15 mouse cellular contexts compared by ENCODE assay signal in the genomic region with DNA sequence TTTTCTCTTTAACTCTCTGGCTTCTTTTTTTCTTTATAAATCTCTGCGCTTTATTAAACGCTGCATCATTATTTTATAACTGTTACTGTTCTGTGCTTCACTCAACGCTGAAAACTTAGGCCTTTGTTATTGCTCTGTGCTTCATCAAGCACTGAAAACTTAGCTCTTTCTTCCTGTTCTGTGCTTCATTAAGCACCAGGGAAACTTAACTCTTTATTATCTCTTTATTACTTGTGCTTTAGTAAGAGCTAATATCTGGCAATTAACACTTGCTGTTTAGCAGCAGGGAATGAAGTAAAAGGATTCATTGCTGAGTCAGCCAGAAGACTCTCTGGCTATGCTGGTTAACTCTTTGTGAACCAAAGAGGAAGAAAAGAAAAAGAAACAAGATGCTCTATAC. TPM values are rescaled to one million over a fixed set of nuclear protein-coding genes. Genes with fewer than 3 reads are reported as not detected.
DNase-seq lines count a peak whose midpoint lies in the region; ATAC-seq and TF ChIP-seq lines count a peak whose summit lies in the region.
"Had no signal": no experiment of that assay in that cellular context is flagged by ENCODE, and none has a peak within 500 bp of the region (broad histone marks: within the 10 kb centered on the region; RNA-seq: fewer than 3 reads in every experiment).

No protein-coding gene starts in this region.

- H3K4me2 ChIP-seq in embryonic facial prominence, embryonic 12.5 days (replicated peaks), result no peak overlapping the region
- H3K4me2 ChIP-seq in forebrain, postnatal 0 days (ENCODE audit: low read depth), result no peak overlapping the region

- no peaks in the 10 kb centered on the region for H3K27me3 ChIP-seq in embryonic facial prominence, embryonic 12.5 days
- H3K27me3 ChIP-seq in embryonic facial prominence, embryonic 10.5 days (replicated peaks; ENCODE audit: low read depth, poor library complexity, severe bottlenecking), result no peaks in the 10 kb centered on the region
- H3K27me3 ChIP-seq in forebrain, postnatal 0 days (ENCODE audit: insufficient read depth, low read length), result no peaks in the 10 kb centered on the region
- H3K27me3 ChIP-seq: CH12.LX had no signal

- no peaks in the 10 kb centered on the region for H3K36me3 ChIP-seq in embryonic facial prominence, embryonic 12.5 days
- no peaks in the 10 kb centered on the region for H3K36me3 ChIP-seq in embryonic facial prominence, embryonic 10.5 days (replicated peaks)
- H3K36me3 ChIP-seq in forebrain, postnatal 0 days (ENCODE audit: insufficient read depth), result no peaks in the 10 kb centered on the region

- H3K9ac ChIP-seq in embryonic facial prominence, embryonic 12.5 days, result no peak overlapping the region
- H3K9ac ChIP-seq in forebrain, postnatal 0 days, result no peak overlapping the region
- H3K9ac ChIP-seq: liver, embryonic 14.5 days had no signal

- no peaks in the 10 kb centered on the region for H3K9me3 ChIP-seq in embryonic facial prominence, embryonic 12.5 days
- no peaks in the 10 kb centered on the region for H3K9me3 ChIP-seq in embryonic facial prominence, embryonic 10.5 days
- no peaks in the 10 kb centered on the region for H3K9me3 ChIP-seq in forebrain, postnatal 0 days (ENCODE audit: low read length)

- 0 out of 2 replicates have a peak, but pooled peaks cover 5% of the 10 kb centered on the region for H3K4me1 ChIP-seq in embryonic facial prominence, embryonic 12.5 days
- H3K4me1 ChIP-seq in embryonic facial prominence, embryonic 10.5 days, result peaks cover 5% of the 10 kb centered on the region; the same call in 1 of the 2 replicates
- H3K4me1 ChIP-seq in forebrain, postnatal 0 days (ENCODE audit: insufficient read depth), result 0 out of 2 replicates have a peak, but pooled peaks cover 6% of the 10 kb centered on the region

- no peak for DNase-seq in embryonic facial prominence, embryonic 10.5 days (ENCODE audit: low spot score)
- no peak for DNase-seq in layer of hippocampus, adult 2 months (ENCODE audit: low spot score in 2 of 2)
- no peak for DNase-seq in layer of hippocampus, adult 18-20 months (ENCODE audit: low spot score in 2 of 2)
- DNase-seq in forebrain, postnatal 0 days, result no peak
- DNase-seq in retina, embryonic 14.5 days (ENCODE audit: low spot score), result peak; percentile 11
- no peak for DNase-seq in cerebellum, postnatal 14 days
- DNase-seq: cerebellum, adult 9-11 months; kidney, adult 9 months; lung, postnatal 14 days; spleen, adult 18-20 months had no signal

- peak overlapping the region; percentile 50; the same call in 1 of the 2 replicates for H3K27ac ChIP-seq in embryonic facial prominence, embryonic 12.5 days
- no peak overlapping the region for H3K27ac ChIP-seq in embryonic facial prominence, embryonic 10.5 days (replicated peaks)
- peak overlapping the region; percentile 14; the same call in 1 of the 2 replicates for H3K27ac ChIP-seq in layer of hippocampus, adult 2 months
- H3K27ac ChIP-seq in forebrain, postnatal 0 days (ENCODE audit: low read depth, low read length), result no peak overlapping the region
- H3K27ac ChIP-seq: liver, embryonic 14.5 days had no signal

- no peak for TF ChIP-seq CTCF in layer of hippocampus, adult 2 months (conservative IDR thresholded peaks at IDR 0.05)
- TF ChIP-seq CTCF in forebrain, postnatal 0 days (IDR thresholded peaks at IDR 0.05; ENCODE audit: low read depth), result no peak

- ATAC-seq in embryonic facial prominence, embryonic 12.5 days (ENCODE audit: insufficient number of reproducible peaks, insufficient read depth, low FRiP score, low TSS enrichment), result no peak
- ATAC-seq in forebrain, postnatal 0 days, result peak; percentile 12; the same call in 1 of the 2 replicates
- ATAC-seq in erythroblast, adult 5-6 weeks (replicated peaks; ENCODE audit: low FRiP score, poor library complexity, severe bottlenecking), result no peak

- no peak overlapping the region for H3K4me3 ChIP-seq in embryonic facial prominence, embryonic 12.5 days
- no peak overlapping the region for H3K4me3 ChIP-seq in embryonic facial prominence, embryonic 10.5 days
- no peak overlapping the region for H3K4me3 ChIP-seq in layer of hippocampus, adult 2 months
- H3K4me3 ChIP-seq in forebrain, postnatal 0 days (ENCODE audit: low read depth, low read length), result no peak overlapping the region

- 60% methylated on average over 3 of the region's 3 CpGs for WGBS in embryonic facial prominence, embryonic 12.5 days
- WGBS in embryonic facial prominence, embryonic 10.5 days, result 75% methylated on average over 3 of the region's 3 CpGs
- WGBS in forebrain, postnatal 0 days, result 12% methylated on average over 3 of the region's 3 CpGs

RNA-seq across cellular contexts. Expression of a gene that starts 8.3 kb away (rescaled TPM):
- polyA plus RNA-seq in embryonic facial prominence, embryonic 12.5 days (2016; fragmentation: Nextera tagmentation; extraction: Ambion mirVana), result 7.8 and 8.4 TPM in 2 replicates
- polyA plus RNA-seq in embryonic facial prominence, embryonic 10.5 days (2016; fragmentation: Nextera tagmentation; extraction: Ambion mirVana), result 6.4 and 6.9 TPM in 2 replicates
- 1 to 10 TPM; 6.0 to 6.5 TPM for total RNA-seq in layer of hippocampus, adult 2 months (2021)
- total RNA-seq in layer of hippocampus, adult 18-20 months (2021), result 1 to 10 TPM; 5.0 to 5.1 TPM
- 7.1 and 10.1 TPM in 2 replicates for total RNA-seq in forebrain, postnatal 0 days (2014; rRNA removed)
- 2.5 and 5.3 TPM in 2 replicates for polyA plus RNA-seq in forebrain, postnatal 0 days (2015; fragmentation: Nextera tagmentation; extraction: Ambion mirVana)
- total RNA-seq in erythroblast, adult 5-6 weeks (2015; ENCODE audit: low replicate concordance), result 1.7 TPM in 1 of 2 replicates, not detected in the other
- 0.26 and 0.70 TPM in 2 replicates for total RNA-seq in erythroblast, adult 5-6 weeks (2017; ENCODE audit: low replicate concordance)

RNA-seq across cellular contexts. Expression of a gene that starts 17.2 kb away (rescaled TPM):
- polyA plus RNA-seq in embryonic facial prominence, embryonic 12.5 days (2016; fragmentation: Nextera tagmentation; extraction: Ambion mirVana), result 84.1 and 88.1 TPM in 2 replicates
- 88.2 and 91.3 TPM in 2 replicates for polyA plus RNA-seq in embryonic facial prominence, embryonic 10.5 days (2016; fragmentation: Nextera tagmentation; extraction: Ambion mirVana)
- 100 to 1,000 TPM; 146 to 157 TPM for total RNA-seq in layer of hippocampus, adult 2 months (2021)
- total RNA-seq in layer of hippocampus, adult 18-20 months (2021), result 100 to 1,000 TPM; 173 to 201 TPM
- 68.3 and 93.6 TPM in 2 replicates for total RNA-seq in forebrain, postnatal 0 days (2014; rRNA removed)
- polyA plus RNA-seq in forebrain, postnatal 0 days (2015; fragmentation: Nextera tagmentation; extraction: Ambion mirVana), result 92.1 and 112 TPM in 2 replicates
- total RNA-seq in erythroblast, adult 5-6 weeks (2015; ENCODE audit: low replicate concordance), result 76.7 and 83.4 TPM in 2 replicates
- total RNA-seq in erythroblast, adult 5-6 weeks (2017; ENCODE audit: low replicate concordance), result 16.4 and 24.1 TPM in 2 replicates

RNA-seq across cellular contexts. Expression of a gene that starts 18.5 kb away (rescaled TPM):
- polyA plus RNA-seq in embryonic facial prominence, embryonic 12.5 days (2016; fragmentation: Nextera tagmentation; extraction: Ambion mirVana), result not detected in 2 replicates
- not detected in 2 replicates for polyA plus RNA-seq in embryonic facial prominence, embryonic 10.5 days (2016; fragmentation: Nextera tagmentation; extraction: Ambion mirVana)
- not detected for total RNA-seq in layer of hippocampus, adult 2 months (2021)
- total RNA-seq in layer of hippocampus, adult 18-20 months (2021), result not detected
- not detected in 2 replicates for total RNA-seq in forebrain, postnatal 0 days (2014; rRNA removed)
- polyA plus RNA-seq in forebrain, postnatal 0 days (2015; fragmentation: Nextera tagmentation; extraction: Ambion mirVana), result not detected in 2 replicates
- not detected in 2 replicates for total RNA-seq in erythroblast, adult 5-6 weeks (2015; ENCODE audit: low replicate concordance)
- total RNA-seq in erythroblast, adult 5-6 weeks (2017; ENCODE audit: low replicate concordance), result not detected in 2 replicates
- polyA plus RNA-seq: embryonic facial prominence, embryonic 11.5 days had no signal

RNA-seq across cellular contexts. Expression of a gene that starts 32.2 kb away (rescaled TPM):
- polyA plus RNA-seq in embryonic facial prominence, embryonic 12.5 days (2016; fragmentation: Nextera tagmentation; extraction: Ambion mirVana), result 66.1 and 67.9 TPM in 2 replicates
- polyA plus RNA-seq in embryonic facial prominence, embryonic 10.5 days (2016; fragmentation: Nextera tagmentation; extraction: Ambion mirVana), result 55.8 and 59.1 TPM in 2 replicates
- 10 to 100 TPM; 87.5 to 90.4 TPM for total RNA-seq in layer of hippocampus, adult 2 months (2021)
- 10 to 100 TPM; 85.6 to 85.8 TPM for total RNA-seq in layer of hippocampus, adult 18-20 months (2021)
- total RNA-seq in forebrain, postnatal 0 days (2014; rRNA removed), result 22.2 and 34.2 TPM in 2 replicates
- polyA plus RNA-seq in forebrain, postnatal 0 days (2015; fragmentation: Nextera tagmentation; extraction: Ambion mirVana), result 35.1 and 39.8 TPM in 2 replicates
- total RNA-seq in erythroblast, adult 5-6 weeks (2015; ENCODE audit: low replicate concordance), result 15.5 and 21.9 TPM in 2 replicates
- total RNA-seq in erythroblast, adult 5-6 weeks (2017; ENCODE audit: low replicate concordance), result 6.5 and 11.3 TPM in 2 replicates

RNA-seq across cellular contexts. Expression of a gene that starts 32.2 kb away (rescaled TPM):
- polyA plus RNA-seq in embryonic facial prominence, embryonic 12.5 days (2016; fragmentation: Nextera tagmentation; extraction: Ambion mirVana), result 230 and 238 TPM in 2 replicates
- 252 and 254 TPM in 2 replicates for polyA plus RNA-seq in embryonic facial prominence, embryonic 10.5 days (2016; fragmentation: Nextera tagmentation; extraction: Ambion mirVana)
- total RNA-seq in layer of hippocampus, adult 2 months (2021), result 100 to 1,000 TPM; 306 to 317 TPM
- total RNA-seq in layer of hippocampus, adult 18-20 months (2021), result 100 to 1,000 TPM; 347 to 354 TPM
- total RNA-seq in forebrain, postnatal 0 days (2014; rRNA removed), result 91.5 and 166 TPM in 2 replicates
- 157 and 179 TPM in 2 replicates for polyA plus RNA-seq in forebrain, postnatal 0 days (2015; fragmentation: Nextera tagmentation; extraction: Ambion mirVana)
- 50.3 and 53.9 TPM in 2 replicates for total RNA-seq in erythroblast, adult 5-6 weeks (2015; ENCODE audit: low replicate concordance)
- 49.2 and 54.2 TPM in 2 replicates for total RNA-seq in erythroblast, adult 5-6 weeks (2017; ENCODE audit: low replicate concordance)

Comparison
In these comparisons a context has a peak if more than half of its experiments do, and no peak if none do; other contexts are left out.
1. H3K27ac ChIP-seq: peak in embryonic facial prominence, embryonic 12.5 days (single experiment) and layer of hippocampus, adult 2 months (single experiment); none in embryonic facial prominence, embryonic 10.5 days (single experiment) and forebrain, postnatal 0 days (single experiment).